Mouse (Mus musculus): ENCODE data around the gene Pdgfc. TPM values are rescaled to one million over a fixed set of nuclear protein-coding genes. Genes with fewer than 3 reads are reported as not detected.

The Pdgfc gene
- total RNA-seq (2021) = 1 to 10 TPM; 2.0 to 2.9 TPM

- DNase-seq = no peak
- intact Hi-C loops (cut with DNase I) = loop anchor here (5.0 to 10.0 kb wide), 3 partner anchors 179 to 889 kb away; no protein-coding TSS in a partner anchor
These were observed at the start of gene Pdgfc for GRCm38 (mm10) chr3:81036151-81036553. Pdgfc (plus strand) TSS chr3:81036416.

- intact Hi-C loops (cut with DNase I) = no loop called here
- no peak for DNase-seq
These were observed 27.0 kb upstream of the Pdgfc start for GRCm38 (mm10) chr3:81009245-81009644.

- no peak for DNase-seq
- intact Hi-C loops (cut with DNase I) = no loop called here
These were observed 26.3 kb upstream of the Pdgfc start for GRCm38 (mm10) chr3:81009899-81010298.

DNA sequence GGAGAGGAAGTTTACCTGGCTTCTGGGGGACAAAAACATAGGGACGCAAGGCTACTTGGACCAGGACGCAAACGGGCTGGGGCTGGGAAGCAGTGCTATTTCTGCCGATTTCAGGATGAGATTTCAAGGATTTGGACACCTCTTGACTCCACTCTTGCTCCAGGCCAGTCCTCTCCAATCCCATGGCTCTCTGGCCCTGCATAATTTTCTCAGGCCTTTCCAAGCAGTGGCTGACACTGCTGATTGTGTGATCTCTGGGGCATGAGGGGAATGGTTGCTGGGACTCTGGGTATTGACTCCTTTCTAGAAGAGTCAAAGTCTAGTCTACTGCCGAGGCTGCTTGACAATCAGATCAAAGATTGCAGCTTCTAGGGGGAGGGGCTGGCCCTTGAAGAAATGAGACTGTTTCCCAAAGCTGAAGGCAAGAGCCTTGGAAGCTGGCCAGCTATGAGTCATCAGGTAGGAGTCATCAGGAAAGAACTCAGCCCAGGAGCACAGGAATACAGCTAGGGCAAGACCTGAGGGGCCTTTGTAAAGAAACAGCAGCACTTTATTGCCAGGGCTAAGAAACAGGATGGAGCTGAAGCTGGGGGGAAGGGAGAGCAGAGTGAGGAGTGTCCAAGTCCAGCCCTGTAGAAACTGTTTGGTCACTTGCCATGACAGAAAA, 18.7 kb upstream of the Pdgfc start:
- DNase-seq = peak in 1 of 2 experiments; percentile 18
- intact Hi-C loops (cut with DNase I) = no loop called here

GRCm38 (mm10) chr3:81020064-81020463, 16.2 kb upstream of the Pdgfc start:
- DNase-seq = no peak
- intact Hi-C loops (cut with DNase I) = no loop called here

DNA sequence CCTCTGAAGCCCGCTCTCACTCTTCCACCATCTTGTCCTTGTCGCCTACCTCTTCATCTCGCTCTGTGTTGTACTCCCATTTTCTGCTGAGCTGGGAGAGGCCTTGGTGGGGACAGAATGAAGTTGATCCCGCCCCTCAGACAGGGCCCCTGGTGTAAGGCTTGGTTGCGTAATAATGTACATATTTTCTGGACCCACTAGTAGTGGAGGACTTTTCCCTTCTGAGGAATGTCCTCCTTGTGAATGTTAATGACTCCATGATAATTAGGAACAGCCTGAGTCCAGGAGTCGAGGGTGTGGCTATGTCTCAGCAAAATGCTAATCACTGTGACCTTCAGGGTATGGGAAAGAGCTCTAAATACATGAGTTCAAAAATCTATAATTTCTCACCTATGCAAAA, 14.4 kb upstream of the Pdgfc start:
- intact Hi-C loops (cut with DNase I) = no loop called here
- no peak for DNase-seq

DNA sequence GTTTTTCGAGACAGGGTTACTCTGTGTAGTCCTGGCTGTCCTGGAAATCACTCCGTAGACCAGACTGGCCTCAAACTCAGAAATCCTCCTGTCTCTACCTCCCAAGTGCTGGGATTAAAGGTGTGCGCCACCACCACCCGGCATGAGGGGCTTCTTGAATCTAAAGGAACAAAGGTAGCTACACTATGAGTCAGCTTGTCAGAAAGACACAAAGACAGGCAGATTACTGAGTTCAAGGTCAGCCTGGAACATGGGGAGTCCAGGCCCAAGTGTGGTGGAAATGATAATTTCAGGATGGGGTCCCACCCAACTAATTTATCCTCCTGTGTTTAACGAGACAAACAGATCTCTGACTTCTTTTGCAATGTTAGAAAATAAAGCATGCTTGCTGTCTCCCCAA, 13.9 kb upstream of the Pdgfc start:
- no peak for DNase-seq
- intact Hi-C loops (cut with DNase I) = no loop called here

GRCm38 (mm10) chr3:81022845-81023244, 13.4 kb upstream of the Pdgfc start:
- intact Hi-C loops (cut with DNase I) = no loop called here
- DNase-seq = no peak

DNA sequence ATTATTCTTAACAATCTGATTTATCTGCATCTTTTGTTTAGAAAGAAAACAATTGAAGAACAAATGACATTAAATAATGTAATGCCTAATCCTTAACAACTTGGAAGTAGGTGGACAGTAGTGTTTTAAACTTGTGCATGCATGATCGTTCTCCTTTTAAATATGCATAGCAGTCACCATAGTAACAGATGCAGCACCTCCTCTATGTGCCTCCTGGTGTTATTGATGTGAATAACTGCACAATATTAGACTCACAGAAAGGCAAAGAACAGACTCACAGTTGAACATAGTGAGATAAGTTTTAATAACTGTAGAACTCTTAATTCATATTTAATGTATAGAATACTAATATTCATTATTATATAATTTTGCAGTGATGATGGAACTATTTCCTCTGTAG, 12.6 kb upstream of the Pdgfc start:
- intact Hi-C loops (cut with DNase I) = no loop called here

GRCm38 (mm10) chr3:81025568-81026213, 10.5 kb upstream of the Pdgfc start:
- intact Hi-C loops (cut with DNase I) = no loop called here

More for the DNA sequence above, 12.6 kb upstream of the Pdgfc start:
- DNase-seq = no peak

GRCm38 (mm10) chr3:81028361-81028760, 7.9 kb upstream of the Pdgfc start:
- intact Hi-C loops (cut with DNase I) = no loop called here
- no peak for DNase-seq

More at GRCm38 (mm10) chr3:81025568-81026213, 10.5 kb upstream of the Pdgfc start:
- DNase-seq = no peak

- DNase-seq = no peak
- intact Hi-C loops (cut with DNase I) = no loop called here
These were observed 6.9 kb upstream of the Pdgfc start for GRCm38 (mm10) chr3:81029321-81029720.

DNA sequence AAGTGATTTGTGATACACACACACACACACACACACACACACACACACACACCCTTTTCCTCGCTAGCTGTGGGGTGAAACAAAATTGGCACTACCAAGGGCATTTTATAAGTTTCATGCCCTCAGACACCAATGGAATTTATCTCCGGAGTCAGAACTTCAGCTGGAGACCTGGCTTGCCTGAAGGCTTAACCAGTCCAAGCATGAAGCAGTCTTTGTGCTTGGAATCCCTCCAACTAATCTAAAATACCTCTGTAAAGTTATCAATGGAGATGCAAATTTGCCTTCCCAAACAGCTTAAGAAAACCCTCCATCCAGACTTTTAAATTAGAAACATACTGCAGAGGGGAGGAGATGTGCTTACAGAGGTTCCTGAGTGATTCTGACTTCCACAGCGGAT, 6.3 kb upstream of the Pdgfc start:
- DNase-seq = no peak
- intact Hi-C loops (cut with DNase I) = loop anchor here (10.0 kb wide), 2 partner anchors 185 to 895 kb away; no protein-coding TSS in a partner anchor

DNA sequence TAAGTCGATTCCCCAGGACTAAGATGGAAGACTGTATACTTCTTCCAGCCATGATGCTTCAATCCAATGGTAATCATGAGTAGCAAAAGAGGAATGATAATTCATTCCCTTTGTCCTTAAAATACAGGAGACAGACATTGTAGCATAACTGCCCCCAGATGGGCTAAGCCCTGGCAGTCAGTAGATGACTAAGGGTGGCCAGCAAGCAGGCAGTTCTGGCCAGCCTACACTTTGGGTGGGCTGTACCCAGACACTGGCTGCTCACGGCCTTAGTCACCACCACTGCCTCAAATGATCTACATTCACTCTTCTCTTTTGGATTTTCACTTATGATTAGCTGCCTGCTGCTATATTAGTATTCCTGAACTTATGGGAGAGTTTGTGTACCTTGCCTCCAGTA, 5.9 kb upstream of the Pdgfc start:
- intact Hi-C loops (cut with DNase I) = loop anchor here (10.0 kb wide), 2 partner anchors 184 to 894 kb away; no protein-coding TSS in a partner anchor
- DNase-seq = no peak

- intact Hi-C loops (cut with DNase I) = loop anchor here (10.0 kb wide), 2 partner anchors 183 to 893 kb away; no protein-coding TSS in a partner anchor
- no peak for DNase-seq
These were observed 4.2 kb upstream of the Pdgfc start for GRCm38 (mm10) chr3:81032014-81032413.

GRCm38 (mm10) chr3:81034336-81035102, 1.7 kb upstream of the Pdgfc start:
- no peak for DNase-seq
- intact Hi-C loops (cut with DNase I) = loop anchor here (5.0 to 10.0 kb wide), 3 partner anchors 180 to 890 kb away; no protein-coding TSS in a partner anchor

DNA sequence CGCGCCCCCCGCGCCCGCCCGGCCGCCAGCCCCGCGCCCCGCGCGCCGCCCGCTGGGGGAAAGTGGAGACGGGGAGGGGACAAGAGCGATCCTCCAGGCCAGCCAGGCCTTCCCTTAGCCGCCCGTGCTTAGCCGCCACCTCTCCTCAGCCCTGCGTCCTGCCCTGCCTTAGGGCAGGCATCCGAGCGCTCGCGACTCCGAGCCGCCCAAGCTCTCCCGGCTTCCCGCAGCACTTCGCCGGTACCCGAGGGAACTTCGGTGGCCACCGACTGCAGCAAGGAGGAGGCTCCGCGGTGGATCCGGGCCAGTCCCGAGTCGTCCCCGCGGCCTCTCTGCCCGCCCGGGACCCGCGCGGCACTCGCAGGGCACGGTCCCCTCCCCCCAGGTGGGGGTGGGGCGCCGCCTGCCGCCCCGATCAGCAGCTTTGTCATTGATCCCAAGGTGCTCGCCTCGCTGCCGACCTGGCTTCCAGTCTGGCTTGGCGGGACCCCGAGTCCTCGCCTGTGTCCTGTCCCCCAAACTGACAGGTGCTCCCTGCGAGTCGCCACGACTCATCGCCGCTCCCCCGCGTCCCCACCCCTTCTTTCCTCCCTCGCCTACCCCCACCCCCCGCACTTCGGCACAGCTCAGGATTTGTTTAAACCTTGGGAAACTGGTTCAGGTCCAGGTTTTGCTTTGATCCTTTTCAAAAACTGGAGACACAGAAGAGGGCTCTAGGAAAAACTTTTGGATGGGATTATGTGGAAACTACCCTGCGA, 517 bp downstream of the Pdgfc start:
- intact Hi-C loops (cut with DNase I) = loop anchor here (5.0 to 10.0 kb wide), 3 partner anchors 178 to 888 kb away; no protein-coding TSS in a partner anchor
- peak; percentile 47 to 64 for DNase-seq

GRCm38 (mm10) chr3:81037312-81037859, 1.2 kb downstream of the Pdgfc start:
- DNase-seq = peak; percentile 34 to 40
- intact Hi-C loops (cut with DNase I) = loop anchor here (5.0 to 10.0 kb wide), 3 partner anchors 177 to 887 kb away; no protein-coding TSS in a partner anchor

- peak; percentile 11 to 15 for DNase-seq
- intact Hi-C loops (cut with DNase I) = loop anchor here (2.0 to 10.0 kb wide), 5 partner anchors 80 to 886 kb away; no protein-coding TSS in a partner anchor
These were observed 3.0 kb downstream of the Pdgfc start for GRCm38 (mm10) chr3:81039131-81039653.

Measured in heart, postnatal 36 days (tissue).